Mouse (Mus musculus): ENCODE data around the gene Klhdc4. TPM values are rescaled to one million over a fixed set of nuclear protein-coding genes. Genes with fewer than 3 reads are reported as not detected.
A peak's percentile ranks its signal among the peaks of the same experiment; 100 is the strongest.

Klhdc4 gene
- polyA plus RNA-seq, 1 experiment from 2014 or later, result 44.3 TPM

- Histone ChIP-seq H3K4me3 (no peak overlapping the region), H3K9me3 (replicated peaks) (no peaks in the 10 kb centered on the region), H3K9ac (no peak overlapping the region), H3K4me1 (no peaks in the 10 kb centered on the region), H3K4me2 (no peak overlapping the region), H3K27ac (no peak overlapping the region), H3K27me3 (no peaks in the 10 kb centered on the region), H3K36me3 (ENCODE audit: poor library complexity, severe bottlenecking) (no peaks in the 10 kb centered on the region)
- ATAC-seq, result no peak
- 62% methylated on average over 6 of the region's 6 CpGs for WGBS
These were observed 31.9 kb upstream of the Klhdc4 start for GRCm38 (mm10) chr8:121861276-121861675.

- H3K4me3 ChIP-seq, result no peak overlapping the region
- no peaks in the 10 kb centered on the region for H3K4me1 ChIP-seq
- no peak overlapping the region for H3K27ac ChIP-seq
- no peak overlapping the region for H3K4me2 ChIP-seq
- ATAC-seq, result no peak
- H3K9ac ChIP-seq, result no peak overlapping the region
- H3K36me3 ChIP-seq (ENCODE audit: poor library complexity, severe bottlenecking), result no peaks in the 10 kb centered on the region
- WGBS, result 49% methylated on average over 2 of the region's 2 CpGs
- no peaks in the 10 kb centered on the region for H3K27me3 ChIP-seq
- no peaks in the 10 kb centered on the region for H3K9me3 ChIP-seq (replicated peaks)
These were observed 28.4 kb upstream of the Klhdc4 start for GRCm38 (mm10) chr8:121857747-121858146.

GRCm38 (mm10) chr8:121857331-121857730, 28.0 kb upstream of the Klhdc4 start:
- no peak overlapping the region for H3K4me2 ChIP-seq
- H3K4me3 ChIP-seq, result no peak overlapping the region
- no peaks in the 10 kb centered on the region for H3K36me3 ChIP-seq (ENCODE audit: poor library complexity, severe bottlenecking)
- H3K4me1 ChIP-seq, result no peaks in the 10 kb centered on the region
- H3K9ac ChIP-seq, result no peak overlapping the region
- no peak overlapping the region for H3K27ac ChIP-seq
- no peaks in the 10 kb centered on the region for H3K9me3 ChIP-seq (replicated peaks)
- no peak for ATAC-seq
- H3K27me3 ChIP-seq, result no peaks in the 10 kb centered on the region
- WGBS, result 59% methylated on average over 9 of the region's 9 CpGs

- Histone ChIP-seq H3K27ac (no peak overlapping the region), H3K27me3 (no peaks in the 10 kb centered on the region), H3K9ac (no peak overlapping the region), H3K4me1 (peaks cover 9% of the 10 kb centered on the region), H3K36me3 (ENCODE audit: poor library complexity, severe bottlenecking) (no peaks in the 10 kb centered on the region), H3K4me2 (no peak overlapping the region), H3K4me3 (no peak overlapping the region), H3K9me3 (replicated peaks) (no peaks in the 10 kb centered on the region)
- ATAC-seq, result no peak
- WGBS, result 88% methylated on average over 14 of the region's 14 CpGs
These were observed 26.8 kb upstream of the Klhdc4 start for GRCm38 (mm10) chr8:121856071-121856746.

- H3K9me3 ChIP-seq (replicated peaks), result no peaks in the 10 kb centered on the region
- no peaks in the 10 kb centered on the region for H3K27me3 ChIP-seq
- no peak overlapping the region for H3K4me3 ChIP-seq
- no peaks in the 10 kb centered on the region for H3K36me3 ChIP-seq (ENCODE audit: poor library complexity, severe bottlenecking)
- no peak overlapping the region for H3K9ac ChIP-seq
- WGBS, result 83% methylated on average over 2 of the region's 2 CpGs
- H3K4me2 ChIP-seq, result no peak overlapping the region
- H3K27ac ChIP-seq, result no peak overlapping the region
- peaks cover 19% of the 10 kb centered on the region for H3K4me1 ChIP-seq
- no peak for ATAC-seq
These were observed 24.2 kb upstream of the Klhdc4 start for GRCm38 (mm10) chr8:121853586-121853985.

GRCm38 (mm10) chr8:121852464-121852863, 23.1 kb upstream of the Klhdc4 start:
- no peak overlapping the region for H3K27ac ChIP-seq
- no peaks in the 10 kb centered on the region for H3K36me3 ChIP-seq (ENCODE audit: poor library complexity, severe bottlenecking)
- H3K4me3 ChIP-seq, result no peak overlapping the region
- peaks cover 19% of the 10 kb centered on the region for H3K4me1 ChIP-seq
- H3K9me3 ChIP-seq (replicated peaks), result no peaks in the 10 kb centered on the region
- 65% methylated on average over 7 of the region's 7 CpGs for WGBS
- ATAC-seq, result no peak
- H3K27me3 ChIP-seq, result peaks cover 5% of the 10 kb centered on the region; the same call in 1 of the 2 replicates
- H3K4me2 ChIP-seq, result no peak overlapping the region
- H3K9ac ChIP-seq, result peak overlapping the region; percentile 16; the same call in 1 of the 2 replicates

DNA sequence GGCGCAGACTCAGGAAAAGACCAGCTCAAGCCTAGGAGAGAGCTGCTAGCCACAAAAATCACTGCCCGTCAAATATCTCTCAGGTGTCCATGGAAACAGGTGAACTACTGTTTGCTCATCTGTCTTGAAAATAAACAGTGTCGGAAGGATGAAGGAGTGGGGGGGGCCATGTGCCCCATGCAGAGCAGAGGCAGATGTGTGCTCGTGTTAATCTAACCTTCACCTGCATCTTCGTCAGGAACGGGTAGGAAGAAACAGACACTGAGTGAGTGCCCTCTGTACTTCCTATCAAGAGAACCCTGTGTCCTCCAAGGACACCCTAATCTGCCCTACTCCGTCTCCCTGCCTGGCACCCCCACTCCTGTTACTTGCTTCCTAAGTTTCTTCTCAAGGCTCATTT, 22.3 kb upstream of the Klhdc4 start:
- H3K4me3 ChIP-seq, result no peak overlapping the region
- peak overlapping the region; percentile 53; the same call in 1 of the 2 replicates for H3K4me2 ChIP-seq
- no peaks in the 10 kb centered on the region for H3K9me3 ChIP-seq (replicated peaks)
- no peak for ATAC-seq
- H3K9ac ChIP-seq, result peak overlapping the region; percentile 51; the same call in 1 of the 2 replicates
- peaks cover 5% of the 10 kb centered on the region; the same call in 1 of the 2 replicates for H3K27me3 ChIP-seq
- no peaks in the 10 kb centered on the region for H3K36me3 ChIP-seq (ENCODE audit: poor library complexity, severe bottlenecking)
- H3K27ac ChIP-seq, result no peak overlapping the region
- WGBS, result 53% methylated on average over 7 of the region's 7 CpGs
- peaks cover 19% of the 10 kb centered on the region for H3K4me1 ChIP-seq

DNA sequence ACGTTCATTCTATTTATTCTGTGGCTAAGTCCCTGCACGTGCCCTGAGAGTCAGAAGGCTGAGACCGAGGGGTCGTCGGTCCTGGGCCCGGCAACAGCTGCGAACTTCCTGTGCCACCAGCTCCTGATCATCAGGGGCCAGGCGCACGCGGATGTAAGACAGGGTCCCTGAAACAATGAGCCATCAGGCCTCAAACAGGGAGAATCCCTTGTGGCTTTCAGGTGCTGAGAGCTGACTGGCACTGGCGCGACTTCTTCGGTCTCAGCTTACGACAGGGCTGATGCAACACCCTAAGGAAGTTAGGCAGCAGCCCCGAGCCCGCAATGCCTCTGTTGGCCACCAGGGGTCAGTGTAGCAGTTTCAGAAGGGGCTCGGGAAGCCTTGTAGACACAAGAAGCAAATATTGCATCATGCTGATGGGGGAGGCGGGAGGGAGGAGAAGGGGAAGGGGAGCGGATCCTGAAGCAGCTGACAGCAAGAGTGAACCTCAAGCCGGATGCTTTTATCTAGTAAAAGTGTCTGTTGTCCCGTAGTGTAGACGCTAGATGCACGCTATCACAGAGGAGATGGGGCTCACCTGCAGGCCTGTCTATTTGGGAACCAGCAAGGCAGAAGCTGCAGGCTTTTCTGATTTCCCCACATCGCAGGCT, 21.6 kb upstream of the Klhdc4 start:
- no peaks in the 10 kb centered on the region for H3K9me3 ChIP-seq (replicated peaks)
- WGBS, result 6% methylated on average over 24 of the region's 24 CpGs
- no peaks in the 10 kb centered on the region for H3K36me3 ChIP-seq (ENCODE audit: poor library complexity, severe bottlenecking)
- peak; percentile 90 for ATAC-seq
- peak overlapping the region; percentile 53 for H3K4me2 ChIP-seq
- H3K27ac ChIP-seq, result 0 out of 2 replicates have a peak overlapping the region, but pooled peaks have one; percentile 6
- H3K27me3 ChIP-seq, result peaks cover 5% of the 10 kb centered on the region; the same call in 1 of the 2 replicates
- peak overlapping the region; percentile 51 for H3K9ac ChIP-seq
- 0 out of 2 replicates have a peak overlapping the region, but pooled peaks have one; percentile 13 for H3K4me3 ChIP-seq
- H3K4me1 ChIP-seq, result peaks cover 19% of the 10 kb centered on the region

GRCm38 (mm10) chr8:121850436-121850820, 21.1 kb upstream of the Klhdc4 start:
- no peak overlapping the region for H3K4me3 ChIP-seq
- no peaks in the 10 kb centered on the region for H3K36me3 ChIP-seq (ENCODE audit: poor library complexity, severe bottlenecking)
- no peaks in the 10 kb centered on the region for H3K9me3 ChIP-seq (replicated peaks)
- H3K27ac ChIP-seq, result no peak overlapping the region
- peak overlapping the region; percentile 32; the same call in 1 of the 2 replicates for H3K9ac ChIP-seq
- H3K4me1 ChIP-seq, result peaks cover 19% of the 10 kb centered on the region
- H3K27me3 ChIP-seq, result peaks cover 5% of the 10 kb centered on the region; the same call in 1 of the 2 replicates
- peak overlapping the region; percentile 53 for H3K4me2 ChIP-seq
- 34% methylated on average over 12 of the region's 12 CpGs for WGBS
- no peak for ATAC-seq

DNA sequence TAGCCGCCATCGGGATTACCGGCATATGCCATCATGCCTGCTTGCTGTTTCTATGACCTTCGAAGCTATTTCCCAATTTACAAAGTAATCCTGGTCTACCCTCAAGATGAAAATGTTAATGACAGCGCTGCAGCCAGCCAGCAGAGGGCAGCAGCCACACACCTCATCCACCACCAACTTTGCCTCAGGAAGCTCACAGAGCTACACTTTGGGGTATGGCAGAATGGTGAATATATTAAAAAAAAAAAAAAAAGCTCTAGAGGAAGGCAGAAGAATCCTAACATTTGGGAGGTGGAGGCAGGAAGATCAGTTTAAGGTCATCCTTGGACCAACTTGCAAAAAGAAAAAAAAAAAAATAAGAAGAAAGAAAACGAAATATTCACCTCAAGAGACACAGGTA, 20.6 kb upstream of the Klhdc4 start:
- Histone ChIP-seq H3K4me3 (no peak overlapping the region), H3K27ac (no peak overlapping the region), H3K27me3 (peaks cover 5% of the 10 kb centered on the region; the same call in 1 of the 2 replicates), H3K36me3 (ENCODE audit: poor library complexity, severe bottlenecking) (no peaks in the 10 kb centered on the region), H3K4me2 (no peak overlapping the region), H3K9ac (no peak overlapping the region), H3K4me1 (peaks cover 19% of the 10 kb centered on the region), H3K9me3 (replicated peaks) (no peaks in the 10 kb centered on the region)
- ATAC-seq, result peak; percentile 57
- 11% methylated on average over 6 of the region's 6 CpGs for WGBS

DNA sequence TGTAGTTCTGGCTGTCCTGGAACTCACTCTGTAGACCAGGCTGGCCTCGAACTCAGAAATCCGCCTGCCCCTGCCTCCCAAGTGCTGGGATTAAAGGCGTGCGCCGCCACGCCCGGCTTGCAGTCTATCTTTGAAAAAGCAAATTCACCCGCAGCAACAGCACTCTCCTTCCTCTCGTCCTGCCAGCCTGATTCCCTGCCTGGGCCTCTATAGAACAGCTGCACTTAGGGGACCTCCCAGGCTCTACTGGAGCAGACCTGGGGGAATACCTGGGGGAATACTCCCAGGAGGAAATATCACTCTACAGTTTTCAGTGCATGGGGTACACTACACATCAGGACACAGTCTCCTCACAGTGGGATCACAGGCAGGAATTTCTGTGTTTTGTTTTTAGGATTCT, 19.9 kb upstream of the Klhdc4 start:
- no peak overlapping the region for H3K4me2 ChIP-seq
- H3K27me3 ChIP-seq, result peaks cover 5% of the 10 kb centered on the region; the same call in 1 of the 2 replicates
- H3K9me3 ChIP-seq (replicated peaks), result no peaks in the 10 kb centered on the region
- no peak for ATAC-seq
- H3K4me1 ChIP-seq, result peaks cover 19% of the 10 kb centered on the region
- H3K36me3 ChIP-seq (ENCODE audit: poor library complexity, severe bottlenecking), result no peaks in the 10 kb centered on the region
- 71% methylated on average over 9 of the region's 9 CpGs for WGBS
- no peak overlapping the region for H3K4me3 ChIP-seq
- no peak overlapping the region for H3K9ac ChIP-seq
- H3K27ac ChIP-seq, result no peak overlapping the region

DNA sequence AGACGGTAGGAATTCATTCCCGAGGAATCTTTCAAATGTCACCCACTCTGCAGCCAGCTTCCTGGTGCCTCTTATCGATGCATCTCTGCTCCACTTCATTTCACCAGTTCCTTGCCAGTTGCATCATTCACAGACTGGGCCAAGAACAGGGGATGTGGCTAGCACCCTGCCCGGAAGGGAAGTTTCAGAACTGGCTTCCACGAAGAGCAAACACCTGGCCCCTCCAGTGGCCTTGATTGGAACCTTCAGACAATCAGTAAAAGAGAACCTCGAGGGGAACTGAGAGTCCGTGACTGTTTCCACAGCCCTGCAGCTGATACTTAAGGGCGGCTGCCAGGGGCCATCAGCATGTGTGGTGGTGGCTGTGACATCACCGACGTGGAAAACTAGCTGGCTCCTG, 19.1 kb upstream of the Klhdc4 start:
- Histone ChIP-seq H3K9me3 (replicated peaks) (no peaks in the 10 kb centered on the region), H3K27me3 (peaks cover 5% of the 10 kb centered on the region; the same call in 1 of the 2 replicates), H3K4me2 (no peak overlapping the region), H3K4me3 (no peak overlapping the region), H3K36me3 (ENCODE audit: poor library complexity, severe bottlenecking) (no peaks in the 10 kb centered on the region), H3K27ac (no peak overlapping the region), H3K9ac (no peak overlapping the region), H3K4me1 (peaks cover 19% of the 10 kb centered on the region)
- ATAC-seq, result no peak
- 79% methylated on average over 10 of the region's 10 CpGs for WGBS
